Mouse (Mus musculus): ENCODE data around the gene Rpl27a.

- TF ChIP-seq CTCF (IDR thresholded peaks at IDR 0.05; ENCODE audit: low read depth, low read length): no peak
- TF ChIP-seq POLR2A (IDR thresholded peaks at IDR 0.05; ENCODE audit: insufficient read depth, low read length): no peak
- TF ChIP-seq EP300 (IDR thresholded peaks at IDR 0.05; ENCODE audit: insufficient read depth, low read depth, low read length): no peak
Observed at GRCm38 (mm10) chr7:109523304-109523703, 4.4 kb downstream of the Rpl27a start.
